Mouse (Mus musculus): ENCODE measurements around the gene E330009J07Rik. TPM values are rescaled to one million over a fixed set of nuclear protein-coding genes. Genes with fewer than 3 reads are reported as not detected.

E330009J07Rik gene
- polyA plus RNA-seq, 1 experiment from 2014 or later, result 14.7 TPM

- no peaks in the 10 kb centered on the region for H3K9me3 ChIP-seq (ENCODE audit: control insufficient read depth, low read length)
- no peak overlapping the region for H3K9ac ChIP-seq (replicated peaks; ENCODE audit: low read length)
- no peaks in the 10 kb centered on the region for H3K4me1 ChIP-seq (ENCODE audit: control insufficient read depth, insufficient read depth, low read length)
- H3K27me3 ChIP-seq (ENCODE audit: control insufficient read depth, insufficient read depth, low read length), result no peaks in the 10 kb centered on the region
- H3K36me3 ChIP-seq (ENCODE audit: control insufficient read depth, insufficient read depth, low read length), result peaks cover 4% of the 10 kb centered on the region
- H3K4me2 ChIP-seq (ENCODE audit: low read length), result no peak overlapping the region
- WGBS, result 87% methylated on average over 1 of the region's 1 CpGs
- ATAC-seq (ENCODE audit: low FRiP score, low TSS enrichment), result no peak
- no peak for DNase-seq
- H3K27ac ChIP-seq (replicated peaks; ENCODE audit: low read depth, low read length), result no peak overlapping the region
- no peak overlapping the region for H3K4me3 ChIP-seq (replicated peaks; ENCODE audit: low read depth, low read length)
Observed at GRCm38 (mm10) chr6:40423013-40423412, 12.9 kb downstream of the E330009J07Rik start.

- Histone ChIP-seq H3K36me3 (ENCODE audit: control insufficient read depth, insufficient read depth, low read length) (peaks cover 4% of the 10 kb centered on the region), H3K4me1 (ENCODE audit: control insufficient read depth, insufficient read depth, low read length) (no peaks in the 10 kb centered on the region), H3K9ac (replicated peaks; ENCODE audit: low read length) (no peak overlapping the region), H3K27ac (replicated peaks; ENCODE audit: low read depth, low read length) (no peak overlapping the region), H3K4me2 (ENCODE audit: low read length) (no peak overlapping the region), H3K4me3 (replicated peaks; ENCODE audit: low read depth, low read length) (no peak overlapping the region), H3K9me3 (ENCODE audit: control insufficient read depth, low read length) (no peaks in the 10 kb centered on the region), H3K27me3 (ENCODE audit: control insufficient read depth, insufficient read depth, low read length) (no peaks in the 10 kb centered on the region)
- DNase-seq (no peak), ATAC-seq (ENCODE audit: low FRiP score, low TSS enrichment) (no peak)
- WGBS, result 97% methylated on average over 6 of the region's 6 CpGs
Observed at GRCm38 (mm10) chr6:40421099-40421498, 14.8 kb downstream of the E330009J07Rik start.

GRCm38 (mm10) chr6:40418386-40418785 is 17.5 kb downstream of the E330009J07Rik start:
- no peak overlapping the region for H3K4me3 ChIP-seq (replicated peaks; ENCODE audit: low read depth, low read length)
- ATAC-seq (ENCODE audit: low FRiP score, low TSS enrichment) (no peak), DNase-seq (no peak)
- H3K36me3 ChIP-seq (ENCODE audit: control insufficient read depth, insufficient read depth, low read length), result peaks cover 4% of the 10 kb centered on the region
- H3K27ac ChIP-seq (replicated peaks; ENCODE audit: low read depth, low read length), result no peak overlapping the region
- H3K9ac ChIP-seq (replicated peaks; ENCODE audit: low read length), result no peak overlapping the region
- H3K9me3 ChIP-seq (ENCODE audit: control insufficient read depth, low read length), result no peaks in the 10 kb centered on the region
- no peaks in the 10 kb centered on the region for H3K27me3 ChIP-seq (ENCODE audit: control insufficient read depth, insufficient read depth, low read length)
- WGBS, result 97% methylated on average over 4 of the region's 4 CpGs
- H3K4me2 ChIP-seq (ENCODE audit: low read length), result no peak overlapping the region
- H3K4me1 ChIP-seq (ENCODE audit: control insufficient read depth, insufficient read depth, low read length), result no peaks in the 10 kb centered on the region

- Histone ChIP-seq H3K9me3 (ENCODE audit: control insufficient read depth, low read length) (no peaks in the 10 kb centered on the region), H3K27ac (replicated peaks; ENCODE audit: low read depth, low read length) (no peak overlapping the region), H3K4me3 (replicated peaks; ENCODE audit: low read depth, low read length) (no peak overlapping the region), H3K4me2 (ENCODE audit: low read length) (no peak overlapping the region), H3K36me3 (ENCODE audit: control insufficient read depth, insufficient read depth, low read length) (peaks cover 4% of the 10 kb centered on the region), H3K27me3 (ENCODE audit: control insufficient read depth, insufficient read depth, low read length) (no peaks in the 10 kb centered on the region), H3K9ac (replicated peaks; ENCODE audit: low read length) (no peak overlapping the region), H3K4me1 (ENCODE audit: control insufficient read depth, insufficient read depth, low read length) (no peaks in the 10 kb centered on the region)
- WGBS, result 87% methylated on average over 5 of the region's 5 CpGs
- no peak for DNase-seq
- ATAC-seq (ENCODE audit: low FRiP score, low TSS enrichment), result no peak
Observed at GRCm38 (mm10) chr6:40415799-40416198, 20.1 kb downstream of the E330009J07Rik start.

- ATAC-seq (ENCODE audit: low FRiP score, low TSS enrichment), result no peak
- H3K27ac ChIP-seq (replicated peaks; ENCODE audit: low read depth, low read length), result no peak overlapping the region
- H3K4me3 ChIP-seq (replicated peaks; ENCODE audit: low read depth, low read length), result no peak overlapping the region
- WGBS, result 90% methylated on average over 3 of the region's 3 CpGs
- no peak overlapping the region for H3K9ac ChIP-seq (replicated peaks; ENCODE audit: low read length)
- no peak for DNase-seq
- H3K4me1 ChIP-seq (ENCODE audit: control insufficient read depth, insufficient read depth, low read length), result no peaks in the 10 kb centered on the region
- no peaks in the 10 kb centered on the region for H3K27me3 ChIP-seq (ENCODE audit: control insufficient read depth, insufficient read depth, low read length)
- H3K9me3 ChIP-seq (ENCODE audit: control insufficient read depth, low read length), result no peaks in the 10 kb centered on the region
- H3K4me2 ChIP-seq (ENCODE audit: low read length), result no peak overlapping the region
- H3K36me3 ChIP-seq (ENCODE audit: control insufficient read depth, insufficient read depth, low read length), result peaks cover 6% of the 10 kb centered on the region
Observed at GRCm38 (mm10) chr6:40413565-40413964, 22.4 kb downstream of the E330009J07Rik start.

GRCm38 (mm10) chr6:40413046-40413445 is 22.9 kb downstream of the E330009J07Rik start:
- no peak overlapping the region for H3K27ac ChIP-seq (replicated peaks; ENCODE audit: low read depth, low read length)
- no peaks in the 10 kb centered on the region for H3K4me1 ChIP-seq (ENCODE audit: control insufficient read depth, insufficient read depth, low read length)
- H3K4me2 ChIP-seq (ENCODE audit: low read length), result no peak overlapping the region
- H3K27me3 ChIP-seq (ENCODE audit: control insufficient read depth, insufficient read depth, low read length), result no peaks in the 10 kb centered on the region
- DNase-seq (no peak), ATAC-seq (ENCODE audit: low FRiP score, low TSS enrichment) (no peak)
- H3K9ac ChIP-seq (replicated peaks; ENCODE audit: low read length), result no peak overlapping the region
- no peaks in the 10 kb centered on the region for H3K9me3 ChIP-seq (ENCODE audit: control insufficient read depth, low read length)
- H3K4me3 ChIP-seq (replicated peaks; ENCODE audit: low read depth, low read length), result no peak overlapping the region
- WGBS, result 94% methylated on average over 5 of the region's 5 CpGs
- H3K36me3 ChIP-seq (ENCODE audit: control insufficient read depth, insufficient read depth, low read length), result peaks cover 10% of the 10 kb centered on the region

- Histone ChIP-seq H3K4me1 (ENCODE audit: control insufficient read depth, insufficient read depth, low read length) (no peaks in the 10 kb centered on the region), H3K36me3 (ENCODE audit: control insufficient read depth, insufficient read depth, low read length) (peaks cover 29% of the 10 kb centered on the region), H3K4me3 (replicated peaks; ENCODE audit: low read depth, low read length) (no peak overlapping the region), H3K27me3 (ENCODE audit: control insufficient read depth, insufficient read depth, low read length) (no peaks in the 10 kb centered on the region), H3K27ac (replicated peaks; ENCODE audit: low read depth, low read length) (no peak overlapping the region), H3K4me2 (ENCODE audit: low read length) (no peak overlapping the region), H3K9me3 (ENCODE audit: control insufficient read depth, low read length) (no peaks in the 10 kb centered on the region), H3K9ac (replicated peaks; ENCODE audit: low read length) (no peak overlapping the region)
- no peak for DNase-seq
- 96% methylated on average over 3 of the region's 3 CpGs for WGBS
- no peak for ATAC-seq (ENCODE audit: low FRiP score, low TSS enrichment)
Observed at GRCm38 (mm10) chr6:40411085-40411484, 24.9 kb downstream of the E330009J07Rik start.

GRCm38 (mm10) chr6:40403640-40404285 is 32.2 kb downstream of the E330009J07Rik start:
- Histone ChIP-seq H3K36me3 (ENCODE audit: control insufficient read depth, insufficient read depth, low read length) (peaks cover 71% of the 10 kb centered on the region), H3K9me3 (ENCODE audit: control insufficient read depth, low read length) (no peaks in the 10 kb centered on the region), H3K27me3 (ENCODE audit: control insufficient read depth, insufficient read depth, low read length) (no peaks in the 10 kb centered on the region), H3K4me2 (ENCODE audit: low read length) (no peak overlapping the region), H3K4me3 (replicated peaks; ENCODE audit: low read depth, low read length) (no peak overlapping the region), H3K27ac (replicated peaks; ENCODE audit: low read depth, low read length) (no peak overlapping the region), H3K9ac (replicated peaks; ENCODE audit: low read length) (no peak overlapping the region), H3K4me1 (ENCODE audit: control insufficient read depth, insufficient read depth, low read length) (no peaks in the 10 kb centered on the region)
- 91% methylated on average over 4 of the region's 4 CpGs for WGBS
- DNase-seq, result no peak
- no peak for ATAC-seq (ENCODE audit: low FRiP score, low TSS enrichment)

GRCm38 (mm10) chr6:40402031-40402430 is 33.9 kb downstream of the E330009J07Rik start:
- DNase-seq (no peak), ATAC-seq (ENCODE audit: low FRiP score, low TSS enrichment) (no peak)
- no peaks in the 10 kb centered on the region for H3K27me3 ChIP-seq (ENCODE audit: control insufficient read depth, insufficient read depth, low read length)
- no peak overlapping the region for H3K4me3 ChIP-seq (replicated peaks; ENCODE audit: low read depth, low read length)
- H3K9me3 ChIP-seq (ENCODE audit: control insufficient read depth, low read length), result no peaks in the 10 kb centered on the region
- H3K4me2 ChIP-seq (ENCODE audit: low read length), result no peak overlapping the region
- no peak overlapping the region for H3K9ac ChIP-seq (replicated peaks; ENCODE audit: low read length)
- H3K36me3 ChIP-seq (ENCODE audit: control insufficient read depth, insufficient read depth, low read length), result peaks cover 59% of the 10 kb centered on the region
- WGBS, result 95% methylated on average over 2 of the region's 2 CpGs
- H3K4me1 ChIP-seq (ENCODE audit: control insufficient read depth, insufficient read depth, low read length), result no peaks in the 10 kb centered on the region
- no peak overlapping the region for H3K27ac ChIP-seq (replicated peaks; ENCODE audit: low read depth, low read length)

All from midbrain, embryonic 14.5 days (tissue).